8 mouse cellular contexts compared by ENCODE assay signal in the genomic region with DNA sequence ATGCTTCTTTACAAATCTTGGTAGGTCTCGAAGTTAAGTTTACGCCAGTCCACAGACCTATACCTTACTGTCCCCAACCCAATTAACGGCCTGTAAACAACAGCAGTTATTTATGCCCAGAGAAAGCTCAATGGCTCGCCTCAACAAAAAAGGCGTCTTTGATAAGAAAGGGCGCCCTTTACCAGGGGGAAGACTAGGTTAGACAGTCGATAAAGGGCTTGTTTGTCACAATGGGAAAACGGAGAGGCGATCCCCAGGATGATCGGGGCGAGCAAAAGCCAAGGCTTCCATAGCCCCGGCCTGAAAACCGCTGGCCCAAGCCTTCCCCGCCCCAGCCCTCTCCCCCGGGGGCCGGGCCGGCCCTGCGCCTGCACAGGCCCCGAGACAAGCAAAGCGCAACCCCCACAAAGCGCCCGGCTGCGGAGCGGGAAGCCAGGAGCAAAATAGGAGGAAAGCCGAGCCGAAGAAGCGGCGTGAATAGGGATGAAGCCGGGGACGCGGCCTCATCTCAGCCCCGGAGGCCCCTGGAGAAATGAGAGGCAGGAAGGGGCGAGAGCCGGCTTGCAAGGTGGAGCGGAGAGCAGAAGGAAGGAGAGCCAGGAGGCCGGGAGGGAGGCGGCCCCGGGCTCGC. TPM values are rescaled to one million over a fixed set of nuclear protein-coding genes. Genes with fewer than 3 reads are reported as not detected.
DNase-seq lines count a peak whose midpoint lies in the region; ATAC-seq and TF ChIP-seq lines count a peak whose summit lies in the region.

No protein-coding gene starts in this region.

- peaks cover 6% of the 10 kb centered on the region for H3K4me1 ChIP-seq in cerebellum, adult 2 months (ENCODE audit: control insufficient read depth, insufficient read depth, low read length)
- peaks cover 9% of the 10 kb centered on the region in 2 experiments for H3K4me1 ChIP-seq in liver, embryonic 14.5 days (replicated peaks; ENCODE audit: control insufficient read depth in 2 of 2, insufficient read depth in 2 of 2, low read length in 1 of 2)

- TF ChIP-seq POLR2A in cerebellum, adult 2 months (IDR thresholded peaks at IDR 0.05; ENCODE audit: borderline replicate concordance, insufficient read depth, low read length) = no peak

- no peaks in the 10 kb centered on the region for H3K36me3 ChIP-seq in liver, embryonic 14.5 days (replicated peaks; ENCODE audit: control insufficient read depth, insufficient read depth, low read depth)

- H3K4me2 ChIP-seq in liver, embryonic 14.5 days (ENCODE audit: low read depth) = peak overlapping the region; percentile 93

- TF ChIP-seq EP300 in liver, embryonic 14.5 days (IDR thresholded peaks at IDR 0.05; ENCODE audit: low read depth) = no peak

- no peak for DNase-seq in cerebellum, adult 2 months
- DNase-seq in cerebellum, adult 11-12 months = no peak
- DNase-seq in ovary, adult 18-20 months (ENCODE audit: low spot score) = peak; percentile 27
- no peak for DNase-seq in ovary, postnatal 14 days (ENCODE audit: low spot score)
- no peak for DNase-seq in liver, embryonic 14.5 days (ENCODE audit: low read depth in 3 of 3, low spot score in 3 of 3)
- DNase-seq in testis, postnatal 14 days (ENCODE audit: low spot score) = peak; percentile 77
- no peak for DNase-seq in frontal cortex, postnatal 36 days (ENCODE audit: low spot score in 2 of 2)

- H3K9me3 ChIP-seq in liver, embryonic 14.5 days (ENCODE audit: control insufficient read depth, low read length) = no peaks in the 10 kb centered on the region

- H3K4me3 ChIP-seq in cerebellum, adult 2 months (replicated peaks; ENCODE audit: insufficient read depth, low read depth, low read length) = peak overlapping the region; percentile 72
- H3K4me3 ChIP-seq in liver, embryonic 14.5 days (ENCODE audit: insufficient read depth in 1 of 2, low read depth in 2 of 2, low read length in 2 of 2) = peak overlapping the region; percentile 95 to 98

- H3K27me3 ChIP-seq in cerebellum, adult 2 months (ENCODE audit: control insufficient read depth, insufficient read depth, low read length) = no peaks in the 10 kb centered on the region
- H3K27me3 ChIP-seq in liver, embryonic 14.5 days (ENCODE audit: control insufficient read depth, insufficient read depth, low read length) = no peaks in the 10 kb centered on the region

- peak overlapping the region; percentile 91 for H3K9ac ChIP-seq in liver, embryonic 14.5 days (replicated peaks)

- peak; percentile 41 for ATAC-seq in granulocyte monocyte progenitor cell, adult 5-6 weeks (replicated peaks; ENCODE audit: poor library complexity, severe bottlenecking)
- ATAC-seq in liver, embryonic 14.5 days (ENCODE audit: insufficient read depth) = peak; percentile 65

- TF ChIP-seq CTCF in cerebellum, adult 2 months (IDR thresholded peaks at IDR 0.05; ENCODE audit: borderline replicate concordance, insufficient read depth, low read depth, low read length) = no peak
- TF ChIP-seq CTCF in liver, embryonic 14.5 days (IDR thresholded peaks at IDR 0.05; ENCODE audit: low read depth) = no peak

- WGBS in cerebellum, adult 2 months = under 1% methylated on average over 39 of the region's 39 CpGs
- WGBS in liver, embryonic 14.5 days (ENCODE audit: insufficient replicate concordance) = under 1% methylated on average over 39 of the region's 39 CpGs

- H3K27ac ChIP-seq in cerebellum, adult 2 months (ENCODE audit: insufficient read depth, low read length) = peak overlapping the region; percentile 70
- peak overlapping the region; percentile 64 for H3K27ac ChIP-seq in liver, embryonic 14.5 days

RNA-seq across cellular contexts. Expression of gene Gpatch8, which starts 0.7 kb away (rescaled TPM):
- 64.7 and 66.9 TPM in 2 replicates for polyA plus RNA-seq in cerebellum, adult 2 months (2012; rRNA removed)
- total RNA-seq in granulocyte monocyte progenitor cell, adult 5-6 weeks (2014; fragmentation: Nextera tagmentation) = 29.3 and 46.4 TPM in 2 replicates
- 19.7 and 21.3 TPM in 2 replicates for total RNA-seq in granulocyte monocyte progenitor cell, adult 5-6 weeks (2017)
- polyA plus RNA-seq in liver, embryonic 14.5 days (2012; rRNA removed) = 7.5 and 7.8 TPM in 2 replicates
- 14.1 and 16.4 TPM in 2 replicates for polyA plus RNA-seq in liver, embryonic 14.5 days (2014; fragmentation: Nextera tagmentation; extraction: Ambion mirVana)

RNA-seq across cellular contexts. Expression of gene Gm11627, which starts 23.7 kb away (rescaled TPM):
- 1.1 and 1.3 TPM in 2 replicates for polyA plus RNA-seq in cerebellum, adult 2 months (2012; rRNA removed)
- total RNA-seq in granulocyte monocyte progenitor cell, adult 5-6 weeks (2014; fragmentation: Nextera tagmentation) = not detected in 2 replicates
- total RNA-seq in granulocyte monocyte progenitor cell, adult 5-6 weeks (2017) = not detected in 2 replicates
- 0.08 and 0.17 TPM in 2 replicates for polyA plus RNA-seq in liver, embryonic 14.5 days (2012; rRNA removed)
- polyA plus RNA-seq in liver, embryonic 14.5 days (2014; fragmentation: Nextera tagmentation; extraction: Ambion mirVana) = not detected in 2 replicates

RNA-seq across cellular contexts. Expression of gene Fzd2, which starts 48.7 kb away (rescaled TPM):
- 2.7 and 2.9 TPM in 2 replicates for polyA plus RNA-seq in cerebellum, adult 2 months (2012; rRNA removed)
- total RNA-seq in granulocyte monocyte progenitor cell, adult 5-6 weeks (2014; fragmentation: Nextera tagmentation) = not detected in 2 replicates
- not detected in 2 replicates for total RNA-seq in granulocyte monocyte progenitor cell, adult 5-6 weeks (2017)
- 0.91 and 1.1 TPM in 2 replicates for polyA plus RNA-seq in liver, embryonic 14.5 days (2012; rRNA removed)
- polyA plus RNA-seq in liver, embryonic 14.5 days (2014; fragmentation: Nextera tagmentation; extraction: Ambion mirVana) = 0.28 and 0.47 TPM in 2 replicates

Comparison
In these comparisons a context has a peak if more than half of its experiments do, and no peak if none do; other contexts are left out.
1. DNase-seq: peak in ovary, adult 18-20 months (single experiment) and testis, postnatal 14 days (single experiment); none in cerebellum, adult 2 months (0 of 2), cerebellum, adult 11-12 months (single experiment), ovary, postnatal 14 days (single experiment), liver, embryonic 14.5 days (0 of 3) and frontal cortex, postnatal 36 days (0 of 2).